Mouse (Mus musculus) cerebellum, postnatal 25 days (tissue): ENCODE data around the gene Hbb-y.
"Not testable (repeated sequence)": the region's sequence is repeated elsewhere in the genome, so short reads cannot be mapped to it uniquely, and the experiment has no call there.

Source experiments
- DNase-seq, 2 experiments: peaks; one replicate each; pipeline ENCODE4 v3.0.0; 2021; ENCODE audit warnings: mixed read lengths in 2 of 2

The Hbb-y gene

GRCm38 (mm10) chr7:103812174-103812573 is 40.8 kb downstream of the Hbb-y start:
- DNase-seq: no peak

- no peak for DNase-seq
These were observed 41.7 kb downstream of the Hbb-y start for GRCm38 (mm10) chr7:103811223-103811845.

- no peak for DNase-seq
These were observed 42.3 kb downstream of the Hbb-y start for GRCm38 (mm10) chr7:103810746-103811145.

- no peak for DNase-seq
These were observed 42.7 kb downstream of the Hbb-y start for GRCm38 (mm10) chr7:103810296-103810695.

DNA sequence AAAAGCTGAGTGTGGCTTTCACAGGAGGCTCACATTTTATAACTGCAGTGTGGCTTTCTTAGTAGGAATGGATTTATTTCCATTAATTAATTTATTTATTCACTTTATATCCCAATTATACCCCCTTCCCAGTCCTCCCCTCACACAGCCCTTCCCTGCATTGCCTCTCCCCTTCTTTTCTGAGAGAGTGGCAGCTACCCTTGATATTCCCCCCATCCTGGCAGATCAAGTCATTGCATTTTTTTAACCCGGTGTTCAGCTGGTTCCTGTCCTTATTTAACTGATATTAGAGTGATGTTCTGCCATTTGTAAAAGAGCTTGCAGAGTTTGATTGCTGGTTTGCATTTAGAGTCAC is 43.2 kb downstream of the Hbb-y start:
- no peak for DNase-seq

DNA sequence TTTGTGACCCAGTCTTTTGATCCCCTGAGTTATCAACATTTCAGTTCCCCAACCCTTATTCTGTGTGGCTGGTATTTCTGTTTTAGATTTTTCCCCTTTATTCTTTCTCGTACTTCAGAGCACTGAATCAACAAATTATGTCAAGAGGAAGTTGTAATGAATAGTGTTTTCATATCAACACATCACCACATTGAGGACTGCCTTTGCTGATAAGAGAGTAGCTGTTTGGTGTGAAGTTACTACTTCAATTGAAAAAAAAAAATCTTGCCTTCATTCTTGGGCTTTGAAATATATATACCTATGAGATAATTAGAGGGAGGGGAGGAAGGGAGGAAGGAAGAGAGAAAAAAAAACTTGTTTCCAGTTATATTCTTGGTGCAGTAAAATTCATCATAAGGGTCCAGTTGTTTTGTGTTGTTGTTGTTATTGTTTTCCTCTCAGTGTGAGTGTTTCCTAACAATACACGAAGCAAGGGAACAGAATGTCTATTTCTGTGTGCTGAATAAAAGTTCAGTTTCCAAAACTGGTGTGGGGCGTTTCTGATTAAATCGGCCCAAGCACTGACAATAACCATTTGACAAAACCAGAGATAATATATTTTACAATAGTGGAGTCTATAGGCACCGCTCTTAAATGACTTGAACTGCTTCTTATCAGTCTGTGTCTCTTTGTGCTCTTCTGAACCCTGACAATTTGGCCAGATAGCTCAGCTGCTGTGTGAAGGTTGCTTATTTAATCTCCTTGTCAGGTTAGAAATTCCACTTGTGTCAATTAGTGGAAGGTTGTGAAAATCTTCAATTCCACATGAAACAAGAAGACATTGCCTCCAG is 43.8 kb downstream of the Hbb-y start:
- no peak for DNase-seq

GRCm38 (mm10) chr7:103808120-103808519 is 44.9 kb downstream of the Hbb-y start:
- not testable (repeated sequence) for DNase-seq

GRCm38 (mm10) chr7:103806856-103807255 is 46.2 kb downstream of the Hbb-y start:
- peak in 1 of 2 experiments; percentile 3 for DNase-seq
